Mouse (Mus musculus): ENCODE data around the gene Reps1.
A peak's percentile ranks its signal among the peaks of the same experiment; 100 is the strongest.

Gene Reps1

GRCm38 (mm10) chr10:18055696-18056390 is at the start of gene Reps1:
TSS of gene Reps1 (plus strand) at chr10:18055861.
- DNase-seq: no peak

- no peak for DNase-seq
Observed at GRCm38 (mm10) chr10:18006756-18007155, 48.9 kb upstream of the Reps1 start.

- no peak for DNase-seq
Observed at GRCm38 (mm10) chr10:18007243-18007642, 48.4 kb upstream of the Reps1 start.

GRCm38 (mm10) chr10:18008118-18008517 is 47.5 kb upstream of the Reps1 start:
- DNase-seq: no peak

- DNase-seq: no peak
Observed at GRCm38 (mm10) chr10:18009744-18010143, 45.9 kb upstream of the Reps1 start.

- DNase-seq: no peak
Observed at GRCm38 (mm10) chr10:18011761-18012160, 43.9 kb upstream of the Reps1 start.

GRCm38 (mm10) chr10:18020443-18020842 is 35.2 kb upstream of the Reps1 start:
- DNase-seq: no peak

GRCm38 (mm10) chr10:18020846-18021245 is 34.8 kb upstream of the Reps1 start:
- no peak for DNase-seq

GRCm38 (mm10) chr10:18021576-18022311 is 33.9 kb upstream of the Reps1 start:
- no peak for DNase-seq

GRCm38 (mm10) chr10:18022312-18022711 is 33.3 kb upstream of the Reps1 start:
- DNase-seq: peak; percentile 64 to 65

- DNase-seq: peak; percentile 86 to 87
Observed at GRCm38 (mm10) chr10:18022741-18023347, 32.8 kb upstream of the Reps1 start, which contains the start of gene Abracl. TSS of gene Abracl (minus strand) at chr10:18023288.

- no peak for DNase-seq
Observed at GRCm38 (mm10) chr10:18034408-18034807, 21.3 kb upstream of the Reps1 start.

GRCm38 (mm10) chr10:18036849-18037248 is 18.8 kb upstream of the Reps1 start:
- no peak for DNase-seq

GRCm38 (mm10) chr10:18046380-18046779 is 9.3 kb upstream of the Reps1 start:
- DNase-seq: no peak

GRCm38 (mm10) chr10:18047380-18048146 is 8.1 kb upstream of the Reps1 start:
- no peak for DNase-seq

GRCm38 (mm10) chr10:18055009-18055695 is 509 bp upstream of the Reps1 start:
- DNase-seq: peak; percentile 84 to 91

- no peak for DNase-seq
Observed at GRCm38 (mm10) chr10:18056391-18056745, 707 bp downstream of the Reps1 start.

- no peak for DNase-seq
Observed at GRCm38 (mm10) chr10:18058681-18059338, 3.1 kb downstream of the Reps1 start.

- no peak for DNase-seq
Observed at GRCm38 (mm10) chr10:18059807-18060206, 4.1 kb downstream of the Reps1 start.

- DNase-seq: no peak
Observed at GRCm38 (mm10) chr10:18060778-18061177, 5.1 kb downstream of the Reps1 start.

GRCm38 (mm10) chr10:18061533-18061932 is 5.9 kb downstream of the Reps1 start:
- no peak for DNase-seq
